Comparison of ENCODE assay signal across 23 mouse cellular contexts in genomic region chr3:98066434-98066833, GRCm38 (mm10). TPM values are rescaled to one million over a fixed set of nuclear protein-coding genes. Genes with fewer than 3 reads are reported as not detected.
DNase-seq lines count a peak whose midpoint lies in the region; ATAC-seq and TF ChIP-seq lines count a peak whose summit lies in the region.
"Had no signal": no experiment of that assay in that cellular context is flagged by ENCODE, and none has a peak within 500 bp of the region (broad histone marks: within the 10 kb centered on the region; RNA-seq: fewer than 3 reads in every experiment).

No protein-coding gene starts in this region.

- peaks cover 7% of the 10 kb centered on the region for H3K36me3 ChIP-seq in lung, embryonic 16.5 days (ENCODE audit: control insufficient read depth, insufficient read depth, low read length)
- H3K36me3 ChIP-seq in limb, embryonic 10.5 days: peaks cover 20% of the 10 kb centered on the region
- H3K36me3 ChIP-seq in forebrain, postnatal 0 days (ENCODE audit: insufficient read depth): no peaks in the 10 kb centered on the region
- no peaks in the 10 kb centered on the region for H3K36me3 ChIP-seq in hindbrain, postnatal 0 days (ENCODE audit: insufficient read depth, low read length)

- peaks cover 45% of the 10 kb centered on the region for H3K4me1 ChIP-seq in lung, embryonic 16.5 days (replicated peaks; ENCODE audit: control insufficient read depth, insufficient read depth, low read length)
- H3K4me1 ChIP-seq in limb, embryonic 10.5 days: peaks cover 77% of the 10 kb centered on the region
- H3K4me1 ChIP-seq in forebrain, postnatal 0 days (ENCODE audit: insufficient read depth): peaks cover 43% of the 10 kb centered on the region
- H3K4me1 ChIP-seq in hindbrain, postnatal 0 days (ENCODE audit: insufficient read depth, low read length): peaks cover 29% of the 10 kb centered on the region

- no peak overlapping the region for H3K4me3 ChIP-seq in lung, embryonic 16.5 days (ENCODE audit: low read length)
- no peak overlapping the region for H3K4me3 ChIP-seq in limb, embryonic 10.5 days
- H3K4me3 ChIP-seq in forebrain, postnatal 0 days (ENCODE audit: low read depth, low read length): no peak overlapping the region
- H3K4me3 ChIP-seq in hindbrain, postnatal 0 days (ENCODE audit: low read length): no peak overlapping the region
- H3K4me3 ChIP-seq: embryonic facial prominence, embryonic 15.5 days; forebrain, embryonic 10.5 days; heart, embryonic 12.5 days; hindbrain, embryonic 10.5 days; midbrain, embryonic 10.5 days; neural tube, embryonic 13.5 days had no signal

- no peak overlapping the region for H3K4me2 ChIP-seq in lung, embryonic 16.5 days (ENCODE audit: low read depth, low read length)
- H3K4me2 ChIP-seq in forebrain, postnatal 0 days (ENCODE audit: low read depth): no peak overlapping the region
- no peak overlapping the region for H3K4me2 ChIP-seq in hindbrain, postnatal 0 days (ENCODE audit: low read depth, low read length)
- H3K4me2 ChIP-seq: embryonic facial prominence, embryonic 15.5 days; heart, embryonic 12.5 days; neural tube, embryonic 13.5 days had no signal

- no peaks in the 10 kb centered on the region for H3K9me3 ChIP-seq in lung, embryonic 16.5 days (ENCODE audit: control insufficient read depth, low read length)
- H3K9me3 ChIP-seq in limb, embryonic 10.5 days (replicated peaks): no peaks in the 10 kb centered on the region
- H3K9me3 ChIP-seq in forebrain, postnatal 0 days (ENCODE audit: low read length): no peaks in the 10 kb centered on the region
- H3K9me3 ChIP-seq in hindbrain, postnatal 0 days (ENCODE audit: low read length): no peaks in the 10 kb centered on the region
- H3K9me3 ChIP-seq: embryonic facial prominence, embryonic 15.5 days; forebrain, embryonic 10.5 days; heart, embryonic 12.5 days; hindbrain, embryonic 10.5 days; midbrain, embryonic 10.5 days; neural tube, embryonic 13.5 days had no signal

- no peak for TF ChIP-seq CTCF in forebrain, postnatal 0 days (IDR thresholded peaks at IDR 0.05; ENCODE audit: low read depth)
- no peak for TF ChIP-seq CTCF in hindbrain, postnatal 0 days (IDR thresholded peaks at IDR 0.05; ENCODE audit: low read depth)

- no peaks in the 10 kb centered on the region for H3K27me3 ChIP-seq in lung, embryonic 16.5 days (ENCODE audit: control insufficient read depth, insufficient read depth, low read depth, low read length)
- H3K27me3 ChIP-seq in limb, embryonic 10.5 days (ENCODE audit: low read depth, poor library complexity, severe bottlenecking): 0 out of 2 replicates have a peak, but pooled peaks cover 3% of the 10 kb centered on the region
- no peaks in the 10 kb centered on the region for H3K27me3 ChIP-seq in forebrain, postnatal 0 days (ENCODE audit: insufficient read depth, low read length)
- no peaks in the 10 kb centered on the region for H3K27me3 ChIP-seq in hindbrain, postnatal 0 days (ENCODE audit: insufficient read depth, low read length)
- H3K27me3 ChIP-seq: CH12.LX; embryonic facial prominence, embryonic 15.5 days; heart, embryonic 12.5 days; neural tube, embryonic 13.5 days had no signal

- no peak overlapping the region for H3K9ac ChIP-seq in lung, embryonic 16.5 days (ENCODE audit: low read length)
- no peak overlapping the region for H3K9ac ChIP-seq in forebrain, postnatal 0 days
- no peak overlapping the region for H3K9ac ChIP-seq in hindbrain, postnatal 0 days (replicated peaks; ENCODE audit: low read length)
- H3K9ac ChIP-seq: embryonic facial prominence, embryonic 15.5 days; heart, embryonic 12.5 days; liver, postnatal 0 days; neural tube, embryonic 13.5 days had no signal

- no peak for DNase-seq in lung, adult 18-20 months
- no peak for DNase-seq in limb, embryonic 10.5 days (ENCODE audit: low spot score)
- no peak for DNase-seq in forebrain, postnatal 0 days
- DNase-seq in left cerebral cortex, postnatal 25 days (ENCODE audit: low spot score in 2 of 2): no peak
- no peak for DNase-seq in hindbrain, postnatal 0 days (ENCODE audit: low spot score)
- DNase-seq: adrenal gland, postnatal 14 days; cerebellum, adult 18-20 months; kidney, adult 8-10 months; kidney, postnatal 36 days; layer of hippocampus, postnatal 36 days; liver; liver, postnatal 0 days had no signal

- H3K27ac ChIP-seq in lung, embryonic 16.5 days (ENCODE audit: low read length): 0 out of 2 replicates have a peak overlapping the region, but pooled peaks have one; percentile 39
- H3K27ac ChIP-seq in limb, embryonic 10.5 days: peak overlapping the region; percentile 72; the same call in 1 of the 2 replicates
- no peak overlapping the region for H3K27ac ChIP-seq in forebrain, postnatal 0 days (ENCODE audit: low read depth, low read length)
- no peak overlapping the region for H3K27ac ChIP-seq in hindbrain, postnatal 0 days
- H3K27ac ChIP-seq: forebrain, embryonic 10.5 days; hindbrain, embryonic 10.5 days; midbrain, embryonic 10.5 days; neural tube, embryonic 13.5 days had no signal

- no peak for ATAC-seq in lung, embryonic 16.5 days (ENCODE audit: low read depth)
- peak; percentile 46 for ATAC-seq in common myeloid progenitor, adult 5-6 weeks (replicated peaks; ENCODE audit: low read depth, poor library complexity, severe bottlenecking)
- ATAC-seq in monocyte, adult 5-6 weeks (replicated peaks; ENCODE audit: insufficient number of reproducible peaks, low FRiP score, low TSS enrichment, poor library complexity, severe bottlenecking): peak; percentile 64; the same call in 1 of the 2 replicates
- no peak for ATAC-seq in forebrain, postnatal 0 days
- ATAC-seq in hindbrain, postnatal 0 days: no peak
- ATAC-seq: inflammation-experienced regulatory T-cells, adult 6 months; liver, postnatal 0 days had no signal

- WGBS in lung, embryonic 16.5 days: 73% methylated on average over 3 of the region's 3 CpGs
- 88% methylated on average over 3 of the region's 3 CpGs for WGBS in limb, embryonic 10.5 days
- 78% methylated on average over 3 of the region's 3 CpGs for WGBS in forebrain, postnatal 0 days
- WGBS in hindbrain, postnatal 0 days: 83% methylated on average over 3 of the region's 3 CpGs

- intact Hi-C loops in left cerebral cortex, postnatal 25 days (cut with DNase I): no loop called here

RNA-seq across cellular contexts. Expression of gene Notch2, which starts 53.1 kb away (rescaled TPM):
- 34.1 and 35.7 TPM in 2 replicates for polyA plus RNA-seq in lung, embryonic 16.5 days (2015; fragmentation: Nextera tagmentation; extraction: Ambion mirVana)
- total RNA-seq in common myeloid progenitor, adult 5-6 weeks (2017): 41.1 and 48.9 TPM in 2 replicates
- polyA plus RNA-seq in limb, embryonic 10.5 days (2016; fragmentation: Nextera tagmentation; extraction: Ambion mirVana): 22.7 and 29.6 TPM in 2 replicates
- 127 to 158 TPM (median 135 TPM) in 3 replicates for total RNA-seq in monocyte, adult 5-6 weeks (2017)
- total RNA-seq in forebrain, postnatal 0 days (2014; rRNA removed): 16.6 and 28.4 TPM in 2 replicates
- 5.9 and 8.1 TPM in 2 replicates for polyA plus RNA-seq in forebrain, postnatal 0 days (2015; fragmentation: Nextera tagmentation; extraction: Ambion mirVana)
- total RNA-seq in left cerebral cortex, postnatal 25 days (2021): 10 to 100 TPM; 12.9 to 15.3 TPM
- total RNA-seq in hindbrain, postnatal 0 days (2014; rRNA removed): 37.7 and 44.9 TPM in 2 replicates
- polyA plus RNA-seq in hindbrain, postnatal 0 days (2015; fragmentation: Nextera tagmentation; extraction: Ambion mirVana): 9.5 and 9.9 TPM in 2 replicates

Comparison
In these comparisons a context has a peak if more than half of its experiments do, and no peak if none do; other contexts are left out.
1. ATAC-seq: peak in common myeloid progenitor, adult 5-6 weeks (single experiment) and monocyte, adult 5-6 weeks (single experiment); none in lung, embryonic 16.5 days (single experiment), forebrain, postnatal 0 days (single experiment) and hindbrain, postnatal 0 days (single experiment).
2. H3K27ac ChIP-seq: peak in lung, embryonic 16.5 days (single experiment) and limb, embryonic 10.5 days (single experiment); none in forebrain, postnatal 0 days (single experiment) and hindbrain, postnatal 0 days (single experiment).